Mouse (Mus musculus) adrenal gland, adult 2 months (tissue): Measurements from ENCODE around the gene Nek4. TPM values are rescaled to one million over a fixed set of nuclear protein-coding genes. Genes with fewer than 3 reads are reported as not detected.

Source experiments
- DNase-seq: peaks from one replicate; pipeline ENCODE4 v3.0.0; 2021
- long read RNA-seq: library from polyadenylated mRNA; stranded (forward); transcript quantifications from one replicate; pipeline ENCODE4 v2.0.0, GENCODE M21; 2021
- polyA plus RNA-seq: library from polyadenylated mRNA; depleted of rRNA; stranded (reverse); fragments of >200 nt; gene quantifications from 2 replicates; pipeline ENCODE4 v1.2.3, GENCODE M21; 2012; rRNA removed
- total RNA-seq, 2 experiments: library from RNA; stranded (reverse); gene quantifications; 2 replicates each; pipeline ENCODE4 v1.2.3; 2021

Gene Nek4
- total RNA-seq (10 to 100 TPM; 10.2 to 13.3 TPM), polyA plus RNA-seq (5.2 and 5.5 TPM in 2 replicates)
- long read RNA-seq, full-length matches to known transcripts = 7 of 9 reads
- long read RNA-seq, partial matches to known transcripts = 1 of 9 reads
- long read RNA-seq, other reads (novel, unspliced or antisense) = 1 of 9 reads

- peak; percentile 98 for DNase-seq
These were observed at the start of gene Nek4 for GRCm38 (mm10) chr14:30951154-30951825. Gene Nek4, plus strand, starts transcription at chr14:30951377.

- no peak for DNase-seq
These were observed 48.5 kb upstream of the Nek4 start for GRCm38 (mm10) chr14:30902628-30903027.

DNA sequence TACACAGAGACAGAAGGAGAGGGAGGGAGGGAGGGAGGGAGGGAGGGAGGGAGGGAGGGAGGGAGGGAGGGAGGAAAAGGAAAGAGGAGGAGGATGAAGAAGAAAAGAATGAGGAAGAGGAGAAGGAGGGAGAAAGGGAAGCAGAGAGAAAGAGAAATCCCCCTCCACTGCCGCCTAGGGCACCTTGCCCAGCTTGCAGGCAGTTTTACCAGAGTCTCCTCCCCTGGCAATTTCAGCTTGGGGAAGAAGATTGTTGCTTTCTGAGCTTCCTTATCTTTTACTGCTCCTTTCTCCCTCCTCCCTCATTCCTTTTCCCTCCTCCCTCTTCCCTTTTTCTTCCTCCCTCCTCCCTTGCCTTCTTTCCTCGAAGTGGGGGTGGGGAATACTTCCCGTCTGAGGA, 48.1 kb upstream of the Nek4 start:
- no peak for DNase-seq

GRCm38 (mm10) chr14:30904307-30904706, 46.9 kb upstream of the Nek4 start:
- DNase-seq = no peak

DNA sequence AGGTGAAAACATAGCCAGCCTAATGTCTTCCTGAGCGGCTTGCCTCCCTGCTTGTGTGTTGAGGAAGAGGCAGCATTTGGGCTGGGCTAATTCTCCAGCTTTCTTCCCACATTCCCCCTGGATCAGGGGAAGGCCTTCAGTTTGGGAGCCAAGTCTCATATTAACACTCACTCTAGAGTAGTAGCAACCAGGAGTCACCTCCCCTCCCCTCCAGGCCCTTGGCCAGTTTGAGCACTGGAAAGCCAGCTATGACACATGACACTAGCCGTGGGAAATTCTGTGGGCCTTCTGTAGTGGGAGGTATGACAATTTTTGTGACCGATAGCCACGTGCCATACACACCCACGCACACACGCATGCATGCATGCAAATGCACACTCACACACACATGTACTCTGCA, 45.2 kb upstream of the Nek4 start:
- DNase-seq = no peak

- no peak for DNase-seq
These were observed 43.3 kb upstream of the Nek4 start for GRCm38 (mm10) chr14:30907814-30908265.

DNA sequence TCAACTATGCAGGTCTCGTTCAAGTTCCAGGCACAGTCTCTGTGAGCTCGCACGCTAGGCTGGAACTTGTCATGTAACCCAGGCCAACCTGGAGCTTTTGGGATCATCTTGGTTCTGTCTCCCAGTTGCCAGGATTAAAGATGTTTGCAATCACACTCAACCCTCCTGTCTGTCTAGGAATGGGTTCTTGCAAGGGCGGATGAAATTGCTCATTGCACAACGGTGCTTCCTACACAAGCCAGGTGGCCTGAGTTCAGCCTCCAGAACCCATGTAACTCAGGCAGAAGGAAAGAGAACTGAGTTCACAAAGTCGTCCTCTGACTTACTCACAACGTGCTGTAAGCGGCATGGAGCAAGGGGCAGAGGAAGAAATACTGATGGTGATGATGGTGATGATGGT, 40.0 kb upstream of the Nek4 start:
- DNase-seq = no peak

- DNase-seq = no peak
These were observed 38.5 kb upstream of the Nek4 start for GRCm38 (mm10) chr14:30912641-30913040.

GRCm38 (mm10) chr14:30913404-30913803, 37.8 kb upstream of the Nek4 start:
- no peak for DNase-seq

DNA sequence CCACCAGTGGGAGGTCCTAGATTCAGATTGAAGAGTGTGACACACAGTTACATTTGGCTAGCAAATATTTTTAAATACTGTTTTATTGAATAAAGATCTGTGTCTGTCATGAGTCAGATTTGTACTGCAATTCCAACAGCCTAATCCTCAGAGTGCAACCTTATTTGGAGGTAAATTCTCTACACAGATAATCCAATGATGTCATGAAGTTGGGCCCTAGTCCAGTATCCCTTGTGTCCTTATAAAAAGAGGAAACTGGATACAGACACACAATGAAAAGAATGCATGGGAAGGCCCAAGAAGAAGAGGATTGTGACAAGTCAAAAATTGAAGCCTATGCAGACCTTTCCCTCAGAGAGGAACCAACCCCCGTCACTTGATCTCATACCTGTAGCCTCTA, 34.7 kb upstream of the Nek4 start:
- no peak for DNase-seq

- no peak for DNase-seq
These were observed 29.0 kb upstream of the Nek4 start for GRCm38 (mm10) chr14:30922053-30922670.

- DNase-seq = no peak
These were observed 27.6 kb upstream of the Nek4 start, which contains the start of gene Itih3 for GRCm38 (mm10) chr14:30923375-30924105. Gene Itih3, minus strand, starts transcription at chr14:30923760.

GRCm38 (mm10) chr14:30925492-30925891, 25.7 kb upstream of the Nek4 start:
- DNase-seq = no peak

DNA sequence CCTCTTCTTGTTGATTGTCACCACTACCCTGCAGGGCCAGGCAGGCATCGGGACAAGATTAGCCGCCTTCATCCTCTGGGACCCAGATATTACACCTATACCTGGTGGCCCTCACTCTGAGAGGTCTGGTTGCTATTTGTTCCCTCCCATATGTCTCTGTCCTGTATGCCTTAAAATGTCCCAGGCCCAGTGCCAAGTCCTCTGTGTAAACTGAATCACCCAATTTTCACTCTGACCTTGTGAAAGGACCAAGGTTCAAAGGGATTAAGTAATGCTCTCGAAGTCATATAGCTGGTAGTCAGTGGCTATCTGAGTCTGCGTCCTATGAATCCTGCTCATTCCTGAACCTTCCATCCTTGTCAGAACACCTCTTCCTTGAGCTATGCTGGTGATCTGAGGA, 20.8 kb upstream of the Nek4 start:
- DNase-seq = peak; percentile 60

GRCm38 (mm10) chr14:30933351-30933750, 17.8 kb upstream of the Nek4 start:
- peak; percentile 72 for DNase-seq

DNA sequence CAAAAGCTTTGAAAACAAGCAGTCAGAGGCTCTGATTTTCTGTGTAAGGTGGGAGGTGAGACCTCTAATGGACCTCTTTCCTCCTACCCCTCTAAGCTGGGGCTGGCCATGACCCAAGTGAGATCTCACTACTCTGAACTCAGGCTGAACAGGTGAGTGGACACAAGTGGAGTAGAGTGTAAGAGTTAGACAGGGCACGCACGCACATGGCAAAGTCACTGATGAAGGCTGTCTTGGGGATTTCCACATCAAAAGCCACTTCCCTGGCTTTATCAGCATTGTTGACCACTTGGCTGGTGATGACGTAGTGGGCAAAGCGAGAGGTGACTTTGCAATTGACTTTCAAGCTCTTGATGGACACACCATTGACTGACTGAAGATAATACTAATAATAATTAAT, 8.9 kb upstream of the Nek4 start:
- DNase-seq = no peak

- no peak for DNase-seq
These were observed 8.1 kb upstream of the Nek4 start, which contains the start of gene Itih1 for GRCm38 (mm10) chr14:30943038-30943437. Gene Itih1, minus strand, starts transcription at chr14:30943289.

DNA sequence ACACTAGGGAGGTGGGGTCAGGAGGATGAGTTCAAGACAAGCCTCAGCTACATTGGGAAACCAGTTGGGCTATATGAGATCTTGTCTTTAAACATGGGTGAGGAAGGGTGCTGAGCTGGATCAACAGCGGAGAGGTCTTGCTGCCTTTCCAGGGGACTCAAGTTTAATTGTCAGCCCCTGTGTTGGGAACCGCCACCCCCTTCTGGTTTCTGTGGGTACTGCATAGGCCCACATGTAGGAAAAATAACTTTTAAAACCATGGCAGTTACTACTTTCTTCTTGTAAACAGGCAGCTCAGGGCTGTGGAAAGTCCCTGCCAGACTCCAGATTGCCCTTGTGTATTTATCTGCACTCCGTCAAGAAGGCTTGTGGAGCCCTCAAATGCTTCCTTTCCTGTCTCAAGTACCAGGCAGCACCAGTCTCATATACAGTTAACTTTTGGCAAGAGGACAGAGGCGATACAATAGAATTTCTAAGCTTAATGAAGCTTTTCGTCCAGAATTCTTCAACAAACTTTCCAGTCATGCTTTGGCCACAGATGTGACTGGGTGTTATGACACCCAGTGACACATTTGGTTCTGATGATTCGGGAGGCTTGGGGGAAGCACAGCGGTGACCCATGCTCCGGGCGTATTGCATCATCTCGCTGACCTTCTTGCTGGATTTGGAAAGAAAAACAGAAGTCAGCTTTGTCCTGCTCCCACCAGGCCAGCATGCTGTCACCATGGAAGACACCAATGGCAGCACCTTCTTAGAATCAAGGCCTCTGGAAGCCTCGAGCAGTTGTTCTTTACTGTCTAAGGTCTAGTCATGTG, 7.1 kb upstream of the Nek4 start:
- peak; percentile 87 for DNase-seq

GRCm38 (mm10) chr14:30944745-30945144, 6.4 kb upstream of the Nek4 start:
- DNase-seq = peak; percentile 34

DNA sequence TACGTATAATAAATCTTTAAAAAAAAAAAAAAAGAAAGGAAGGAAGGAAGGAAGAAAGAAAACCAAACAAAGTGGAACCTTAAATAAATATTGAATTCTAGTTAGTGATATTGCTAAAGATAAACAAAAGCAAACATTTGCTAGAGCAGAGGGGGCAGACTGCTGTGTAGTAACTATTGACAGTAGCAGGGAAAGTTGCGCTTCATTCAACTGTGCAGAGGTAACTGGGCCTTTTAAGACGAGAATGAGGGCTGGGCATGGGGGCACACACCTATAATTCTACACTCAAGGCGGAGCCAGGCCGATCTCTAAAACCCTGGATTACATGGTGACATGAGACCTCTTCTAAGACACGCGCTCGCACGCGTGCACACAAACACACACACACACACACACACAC, 1.2 kb upstream of the Nek4 start:
- no peak for DNase-seq

- DNase-seq = no peak
These were observed 7.3 kb downstream of the Nek4 start for GRCm38 (mm10) chr14:30958517-30958916.

- no peak for DNase-seq
These were observed 7.9 kb downstream of the Nek4 start for GRCm38 (mm10) chr14:30959031-30959430.
